Mouse (Mus musculus) kidney, adult 9 months (tissue): ENCODE measurements around the gene Rpa1.
A peak's percentile ranks its signal among the peaks of the same experiment; 100 is the strongest.
"Not testable (repeated sequence)": the region's sequence is repeated elsewhere in the genome, so short reads cannot be mapped to it uniquely, and the experiment has no call there.

Source experiments
- DNase-seq: peaks from one replicate; pipeline ENCODE4 v3.0.0; 2022

Rpa1 gene

GRCm38 (mm10) chr11:75319246-75319645 lies 28.9 kb downstream of the Rpa1 start:
- no peak for DNase-seq

- no peak for DNase-seq
Measured at GRCm38 (mm10) chr11:75318351-75319221, 29.5 kb downstream of the Rpa1 start.

- DNase-seq, result no peak
Measured at GRCm38 (mm10) chr11:75313834-75314233, 34.3 kb downstream of the Rpa1 start.

DNA sequence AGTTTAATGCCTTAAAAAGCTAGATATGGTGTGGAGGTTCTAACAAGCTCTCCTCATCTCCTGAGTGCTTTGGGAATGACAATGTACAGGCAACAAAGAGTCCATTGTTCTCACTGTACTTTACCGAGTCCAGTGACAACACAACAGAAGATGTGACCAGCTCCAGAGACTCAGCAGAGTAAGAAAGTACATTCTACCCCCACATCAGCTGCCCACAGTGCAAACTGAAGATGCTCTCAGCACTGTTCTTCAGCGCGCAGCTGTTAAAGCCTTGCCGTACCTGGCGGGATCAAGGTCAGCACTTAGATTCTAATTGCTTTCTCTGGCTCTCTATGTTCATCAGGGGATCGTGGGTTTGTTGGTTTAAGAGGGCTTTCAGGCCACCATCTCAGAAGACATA lies 36.4 kb downstream of the Rpa1 start:
- DNase-seq, result no peak

DNA sequence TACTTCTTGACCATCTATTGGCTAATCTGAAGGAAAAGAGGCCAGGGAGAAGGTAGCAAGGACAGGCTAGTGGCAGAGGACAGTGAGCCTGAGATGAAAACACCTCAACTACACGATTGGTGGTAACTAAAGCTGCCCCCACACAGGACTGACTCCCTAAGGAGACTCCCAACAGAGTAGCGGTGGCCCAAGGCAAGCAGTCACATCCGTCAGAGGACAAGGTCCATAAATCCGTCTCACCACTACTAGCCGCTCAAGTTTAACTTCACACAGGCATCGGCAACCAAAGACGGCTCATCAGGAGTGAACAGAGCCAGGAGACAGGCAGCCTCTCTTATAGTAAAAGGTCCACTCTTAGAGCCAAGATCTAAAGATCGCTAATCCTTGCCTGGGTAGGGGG lies 37.3 kb downstream of the Rpa1 start:
- no peak for DNase-seq

GRCm38 (mm10) chr11:75308650-75309049 lies 39.5 kb downstream of the Rpa1 start:
- no peak for DNase-seq

DNA sequence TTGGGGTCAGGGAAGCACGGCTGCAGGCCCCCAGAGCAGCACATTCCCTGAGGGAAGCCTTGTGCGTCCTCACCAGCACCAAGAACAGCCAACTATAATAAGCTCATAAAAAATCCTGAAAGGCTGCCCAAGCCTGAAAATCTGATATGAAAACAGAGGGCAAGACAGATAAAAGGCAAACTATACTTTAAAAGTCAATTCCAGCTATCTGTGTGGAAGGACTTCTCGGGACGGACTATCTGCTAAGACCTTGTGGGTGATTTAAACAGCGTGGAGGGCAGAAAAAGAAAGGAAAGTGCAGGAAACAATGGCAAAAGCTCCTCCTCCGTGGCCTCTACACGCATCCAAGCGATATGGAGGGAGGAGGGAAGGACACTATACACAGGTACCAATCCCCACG lies 43.3 kb downstream of the Rpa1 start:
- DNase-seq, result no peak

DNA sequence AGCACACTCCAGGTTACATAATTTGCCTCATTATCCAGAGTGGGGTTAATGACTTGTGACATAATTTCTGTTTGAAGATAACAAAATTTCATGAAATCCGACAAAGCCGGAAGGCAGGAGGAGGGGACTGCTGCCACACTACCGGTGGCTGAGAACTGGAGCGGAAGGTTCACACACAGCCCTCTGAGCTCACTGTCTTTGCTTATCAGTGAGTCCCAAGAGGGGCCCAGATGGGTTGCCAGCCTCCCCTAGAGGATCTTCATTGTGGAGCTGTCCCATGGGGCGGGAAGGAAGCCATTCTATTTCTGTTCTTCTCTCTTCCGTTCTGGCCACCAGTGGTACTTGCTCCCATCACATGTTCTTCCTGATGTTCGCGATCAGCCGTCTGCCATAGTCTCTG lies 47.2 kb downstream of the Rpa1 start:
- DNase-seq, result no peak

- no peak for DNase-seq
Measured at GRCm38 (mm10) chr11:75299786-75300185, 48.3 kb downstream of the Rpa1 start.

- peak; percentile 78 for DNase-seq
Measured at GRCm38 (mm10) chr11:75298491-75298890, 49.6 kb downstream of the Rpa1 start.

- DNase-seq, result peak; percentile 83
Measured at GRCm38 (mm10) chr11:75297631-75298030, 50.5 kb downstream of the Rpa1 start.

- no peak for DNase-seq
Measured at GRCm38 (mm10) chr11:75296406-75297005, 51.6 kb downstream of the Rpa1 start.

- not testable (repeated sequence) for DNase-seq
Measured at GRCm38 (mm10) chr11:75295534-75295933, 52.6 kb downstream of the Rpa1 start.

- peak; percentile 85 for DNase-seq
Measured at GRCm38 (mm10) chr11:75294862-75295261, 53.3 kb downstream of the Rpa1 start.

DNA sequence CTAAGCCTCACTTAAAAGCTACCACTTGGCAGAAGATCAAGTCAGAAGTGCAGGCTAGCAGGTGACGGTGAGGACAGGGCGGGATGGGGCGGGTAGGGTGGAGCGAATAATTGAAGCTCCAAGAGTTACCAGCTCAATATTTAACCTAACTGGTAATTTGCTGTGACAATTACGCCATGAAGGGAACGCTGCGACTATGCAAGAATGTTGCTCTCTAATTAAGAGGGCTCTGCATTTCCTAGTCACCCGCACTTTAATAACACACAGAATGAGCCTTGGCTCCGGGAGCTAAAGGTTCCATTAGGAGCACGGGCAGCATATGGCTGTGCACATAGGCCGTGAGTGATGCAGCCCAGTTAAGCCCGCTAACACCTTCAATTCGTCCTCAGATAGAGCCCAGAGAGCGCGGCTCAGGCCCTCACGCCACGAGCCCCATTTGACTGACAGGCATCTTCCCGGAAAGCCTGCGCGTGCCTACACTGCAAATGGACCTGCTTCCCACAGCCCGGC lies 54.2 kb downstream of the Rpa1 start:
- peak; percentile 79 for DNase-seq

DNA sequence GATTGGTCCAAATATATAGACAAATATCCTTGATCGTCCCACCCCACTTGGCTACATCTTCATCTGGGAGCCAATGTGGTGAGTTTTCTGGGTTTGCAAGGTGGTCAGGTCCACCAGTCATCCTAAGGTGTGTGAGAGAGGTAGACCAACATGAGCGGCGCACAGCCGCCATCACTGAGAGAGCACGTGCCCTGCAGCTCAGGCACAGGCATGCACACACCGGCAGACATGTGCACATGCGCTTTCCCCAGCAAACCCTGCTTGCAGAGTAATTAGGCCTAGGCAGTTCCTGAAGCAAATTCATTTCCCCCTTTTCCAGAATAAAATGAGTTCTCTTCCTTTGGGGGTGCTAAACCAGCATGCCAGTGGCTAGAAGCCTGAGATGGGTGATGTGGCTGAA lies 55.8 kb downstream of the Rpa1 start:
- DNase-seq, result no peak

DNA sequence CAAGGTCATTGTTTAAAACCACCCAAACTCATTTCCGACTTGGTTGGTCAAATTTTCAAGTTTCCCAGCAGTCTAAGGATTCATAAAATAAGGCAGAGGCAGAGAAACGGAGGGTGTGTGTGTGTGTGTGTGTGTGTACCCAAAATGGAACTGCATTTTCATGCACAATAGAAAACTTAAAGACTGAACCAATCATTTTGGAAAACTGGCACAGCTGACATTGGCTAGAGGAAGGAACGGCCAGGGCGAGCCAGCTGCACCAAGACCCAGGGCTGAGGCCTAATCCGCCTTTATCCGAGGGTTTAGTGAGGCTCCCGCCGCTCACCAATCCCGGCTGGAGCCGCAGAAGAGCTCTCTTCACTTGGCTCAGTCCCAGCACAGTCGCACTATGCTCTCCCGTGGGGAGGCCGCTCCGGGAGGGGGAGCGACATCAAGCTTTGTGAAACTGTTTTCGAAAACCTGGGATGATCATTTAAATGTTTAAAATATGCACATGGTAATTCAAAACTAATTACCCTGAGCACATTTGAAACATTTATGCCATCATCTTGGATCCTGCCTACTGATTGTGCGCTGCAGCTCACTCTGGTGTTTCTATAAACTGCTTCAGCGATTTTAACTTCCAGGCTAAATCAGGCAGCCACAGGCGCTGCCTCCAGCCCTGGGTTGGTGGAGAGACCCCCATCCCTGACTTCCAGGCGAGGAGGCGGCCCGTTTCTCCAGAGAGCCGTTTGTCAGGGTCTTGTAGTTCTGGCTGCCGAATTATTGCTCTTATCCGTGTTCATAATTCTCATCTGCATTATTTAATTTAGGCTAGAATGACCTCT lies 56.5 kb downstream of the Rpa1 start:
- DNase-seq, result peak; percentile 66

GRCm38 (mm10) chr11:75290566-75291271 lies 57.4 kb downstream of the Rpa1 start:
- DNase-seq, result peak; percentile 96

DNA sequence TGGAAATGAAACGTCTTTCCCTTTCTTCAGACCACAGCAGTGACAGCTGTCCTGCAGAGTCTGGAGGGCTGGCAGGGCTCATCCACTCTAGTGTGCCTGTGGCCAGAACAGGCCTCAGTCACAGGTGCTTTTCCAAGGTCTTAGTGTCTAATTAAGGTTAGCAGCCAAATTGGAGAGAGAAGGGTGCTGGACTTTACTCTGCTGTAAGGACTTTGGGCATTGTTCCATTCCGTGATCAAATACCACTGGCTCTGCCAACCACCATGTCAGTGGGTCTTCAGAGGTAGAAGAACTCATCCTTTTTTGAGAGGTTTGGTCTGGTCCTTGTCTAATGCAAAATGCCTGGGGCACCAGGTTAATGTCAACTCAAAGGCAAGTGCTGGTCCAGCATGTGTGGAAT lies 59.0 kb downstream of the Rpa1 start:
- DNase-seq, result peak; percentile 81

DNA sequence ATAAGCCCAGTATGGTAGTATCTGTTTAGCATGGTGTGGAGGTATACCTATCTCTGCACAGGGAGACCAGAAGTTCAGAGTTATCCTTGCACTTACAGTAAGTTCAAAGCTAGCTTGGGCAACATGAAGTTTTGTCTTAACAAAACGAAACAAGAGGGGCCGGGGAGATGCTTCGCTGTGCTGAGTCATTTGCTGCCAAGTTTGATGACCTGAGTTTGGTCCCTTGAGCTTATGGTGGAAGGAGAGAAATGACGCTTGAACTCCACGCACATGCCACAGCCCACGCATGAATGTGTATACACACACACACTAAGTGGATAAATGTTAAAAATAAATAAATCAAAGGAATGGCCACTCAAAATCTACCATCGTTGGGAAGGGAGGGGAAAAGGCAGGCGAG lies 59.6 kb downstream of the Rpa1 start:
- DNase-seq, result no peak

- DNase-seq, result no peak
Measured at GRCm38 (mm10) chr11:75287940-75288339, 60.2 kb downstream of the Rpa1 start.

- no peak for DNase-seq
Measured at GRCm38 (mm10) chr11:75286868-75287267, 61.3 kb downstream of the Rpa1 start.
